Mouse (Mus musculus): ENCODE measurements around the gene Sh2d6.

DNA sequence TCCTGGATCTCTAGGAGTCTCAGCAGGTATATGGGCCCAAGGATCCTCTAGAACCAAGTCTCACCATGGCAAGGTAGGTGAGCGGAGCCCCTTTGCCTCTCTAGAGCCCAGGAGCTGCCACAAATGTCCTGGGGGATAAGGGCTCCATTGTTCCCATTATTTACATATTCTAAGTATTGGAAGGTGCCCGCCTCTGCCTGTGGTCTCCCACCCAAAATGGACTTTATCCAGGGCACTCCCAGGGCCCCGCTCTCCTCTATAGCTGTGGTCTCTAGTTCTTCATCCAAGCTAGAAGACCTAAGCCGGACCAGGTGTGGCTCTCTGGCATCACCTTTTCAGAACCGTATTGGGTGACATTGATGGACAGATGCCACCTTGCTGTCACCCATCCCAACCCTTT, at the start of gene Sh2d6:
- TF ChIP-seq POLR2A (IDR thresholded peaks at IDR 0.05; ENCODE audit: insufficient read depth, low read depth, low read length) (no peak), CTCF (IDR thresholded peaks at IDR 0.05; ENCODE audit: insufficient read depth, low read depth, low read length) (no peak)

Data from olfactory bulb, adult 2 months (tissue).